Mouse (Mus musculus) cerebellum, adult 9-10 months (tissue): ENCODE data around the gene Thg1l.

Experiments
- DNase-seq: peaks from one replicate; pipeline ENCODE4 v3.0.0; 2022

The Thg1l gene

GRCm38 (mm10) chr11:45926640-45927082, 28.6 kb downstream of the Thg1l start:
- DNase-seq: peak; percentile 82

DNA sequence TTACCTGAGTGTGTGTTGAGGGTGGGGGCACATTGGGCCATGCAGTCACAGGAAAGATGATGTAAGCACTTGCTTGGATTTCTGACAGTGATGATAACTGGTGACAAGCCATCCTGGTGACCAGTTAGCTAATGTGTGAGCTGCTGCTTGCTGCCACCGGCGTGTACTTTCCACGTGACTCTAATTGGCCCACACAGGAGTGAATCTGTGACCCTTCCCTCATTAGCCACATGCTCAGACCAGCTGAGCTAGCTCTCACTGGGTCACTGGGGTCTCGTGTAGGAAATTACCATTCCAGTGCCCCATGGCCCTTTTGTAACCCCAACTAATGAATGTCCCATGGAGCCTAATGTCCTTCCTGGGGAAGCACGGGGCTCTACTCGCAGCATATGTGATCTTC, 29.9 kb downstream of the Thg1l start:
- no peak for DNase-seq

DNA sequence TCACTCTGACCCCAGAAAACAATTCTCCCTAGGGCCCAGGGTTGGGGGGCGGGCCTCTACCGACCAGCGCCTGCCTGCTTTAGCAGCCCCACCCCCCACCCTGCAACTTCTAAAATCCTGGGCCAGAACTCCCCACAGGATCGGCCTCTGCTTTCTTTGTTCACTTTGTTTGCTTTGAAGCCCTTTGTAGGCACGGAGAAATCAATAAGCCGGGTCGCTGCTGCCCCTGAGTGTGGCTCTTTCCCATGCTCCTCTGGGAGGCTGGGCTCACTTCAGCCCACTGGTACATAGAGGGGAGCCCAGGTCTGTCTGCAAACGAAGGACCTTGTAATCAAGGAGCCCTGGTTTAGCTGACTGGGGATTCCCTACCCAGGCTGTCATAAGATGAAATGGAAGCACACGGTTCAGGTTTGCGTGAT, 33.8 kb downstream of the Thg1l start:
- no peak for DNase-seq

DNA sequence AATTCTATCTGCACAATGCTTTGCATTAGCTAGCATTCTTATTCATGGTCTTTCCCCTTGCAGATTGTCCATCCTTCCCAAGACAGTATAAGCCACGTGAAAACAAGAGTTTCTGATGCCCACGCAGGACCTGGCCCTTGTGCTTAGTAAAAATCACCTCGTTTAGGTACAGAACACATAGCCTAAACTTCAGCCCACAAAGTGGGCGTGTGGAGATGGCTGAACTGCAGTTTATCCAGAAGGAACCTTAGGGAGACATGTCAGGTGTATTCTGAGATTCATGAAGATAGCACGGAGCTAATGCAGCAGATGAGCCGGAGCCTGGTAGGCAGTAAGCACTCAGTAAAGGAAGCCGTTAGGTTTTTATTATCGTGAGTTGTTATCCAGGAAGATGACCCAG, 34.3 kb downstream of the Thg1l start:
- no peak for DNase-seq

GRCm38 (mm10) chr11:45918836-45919235, 36.5 kb downstream of the Thg1l start:
- DNase-seq: no peak

DNA sequence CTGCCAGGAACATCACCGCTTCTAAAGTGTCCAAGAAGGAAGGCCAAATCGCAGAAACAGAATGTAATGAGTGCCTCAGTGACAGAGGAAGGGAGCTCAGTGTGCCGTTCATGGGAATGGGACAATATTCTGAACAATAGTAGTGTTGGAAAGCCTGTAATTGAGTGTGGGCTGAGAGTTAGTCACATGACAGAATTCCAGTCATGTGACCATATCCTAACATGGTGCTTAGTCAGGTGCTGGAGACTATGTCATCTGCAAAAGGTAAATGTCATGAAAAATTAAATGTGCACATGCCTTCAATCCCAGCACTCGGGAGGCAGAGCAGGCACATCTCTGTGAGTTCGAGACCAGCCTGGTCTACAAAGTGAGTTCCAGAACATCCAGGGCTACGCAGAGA, 37.3 kb downstream of the Thg1l start:
- no peak for DNase-seq

DNA sequence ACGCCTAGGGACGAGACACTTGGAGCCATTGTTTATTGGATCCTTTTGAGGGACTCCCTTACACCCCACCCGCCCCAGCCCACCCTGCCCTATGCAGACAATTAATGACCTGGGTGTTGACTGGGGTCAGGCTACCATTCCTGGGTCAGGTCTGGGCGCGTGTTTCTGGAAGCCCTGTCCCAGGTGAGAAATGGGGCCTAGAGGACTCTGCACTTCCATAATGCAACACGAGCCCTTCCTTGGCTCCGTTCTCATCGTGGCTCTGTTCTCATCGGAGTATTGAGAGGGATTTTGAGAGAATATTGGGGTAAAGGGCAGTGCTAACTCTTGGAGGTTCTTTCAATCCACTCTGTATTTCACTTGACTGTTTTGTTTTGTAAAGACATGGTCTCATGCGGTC, 39.1 kb downstream of the Thg1l start:
- DNase-seq: no peak

GRCm38 (mm10) chr11:45910701-45911100, 44.6 kb downstream of the Thg1l start:
- DNase-seq: no peak

DNA sequence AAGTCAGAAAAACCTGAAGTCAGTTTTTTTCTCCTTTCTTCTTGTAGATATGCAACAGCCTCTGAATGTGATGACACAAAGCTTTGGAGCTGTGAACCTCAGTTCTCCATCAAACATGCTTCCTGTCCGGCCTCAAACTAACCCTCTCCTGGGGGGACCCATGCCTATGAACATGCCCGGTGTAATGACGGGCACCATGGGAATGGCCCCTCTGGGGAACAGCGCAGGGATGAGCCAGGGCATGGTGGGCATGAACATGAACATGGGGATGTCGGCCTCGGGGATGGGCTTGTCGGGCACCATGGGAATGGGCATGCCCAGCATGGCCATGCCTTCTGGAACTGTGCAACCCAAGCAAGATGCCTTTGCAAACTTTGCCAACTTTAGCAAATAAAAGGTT, 46.4 kb downstream of the Thg1l start:
- DNase-seq: no peak

GRCm38 (mm10) chr11:45908070-45908469, 47.2 kb downstream of the Thg1l start:
- no peak for DNase-seq

DNA sequence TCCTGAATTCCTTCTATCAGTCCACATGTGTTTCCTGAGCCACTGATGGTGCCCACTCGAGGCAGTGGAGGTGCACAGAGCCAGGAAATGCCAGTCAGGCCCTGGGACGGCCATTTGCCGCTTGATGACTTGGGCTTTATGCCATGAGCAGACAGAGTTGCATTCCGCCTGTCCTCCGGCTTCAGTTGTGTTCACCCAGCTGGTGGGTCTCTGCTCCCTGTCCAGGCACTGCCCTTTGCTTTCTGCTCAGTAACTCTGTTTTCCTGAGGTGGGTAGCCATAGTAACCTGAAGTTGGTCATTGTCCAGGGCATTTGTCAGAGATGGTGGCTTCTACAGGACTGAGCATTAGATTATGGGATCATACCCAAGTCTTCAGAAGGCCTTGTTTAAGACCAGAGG, 48.0 kb downstream of the Thg1l start:
- DNase-seq: no peak

DNA sequence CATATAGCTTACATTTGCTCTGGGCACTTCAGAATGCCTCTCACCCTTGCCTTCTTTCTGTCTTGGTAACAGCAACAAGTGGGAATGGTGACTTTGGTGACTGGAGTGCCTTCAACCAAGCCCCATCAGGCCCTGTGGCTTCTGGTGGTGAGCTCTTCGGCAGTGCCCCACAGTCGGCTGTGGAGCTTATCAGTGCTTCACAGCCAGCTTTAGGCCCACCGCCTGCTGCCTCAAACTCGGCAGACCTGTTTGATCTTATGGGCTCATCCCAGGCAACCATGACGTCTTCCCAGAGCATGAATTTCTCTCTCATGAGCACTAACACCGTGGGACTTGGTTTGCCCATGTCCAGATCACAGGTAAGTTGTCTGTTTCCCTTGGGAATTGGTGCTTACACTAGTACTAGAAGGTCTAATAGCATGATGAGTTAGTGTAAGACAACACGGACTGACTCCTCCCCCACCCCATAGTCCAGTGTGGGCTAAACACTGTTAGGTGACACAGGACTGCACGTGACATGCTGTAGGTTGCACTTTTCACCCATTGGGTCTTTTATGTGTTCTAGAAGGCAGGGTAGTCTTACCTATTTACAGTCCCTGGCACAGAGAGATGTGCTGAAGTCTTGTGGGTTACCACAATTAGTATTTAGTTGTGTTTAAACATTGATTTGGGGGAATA, 49.0 kb downstream of the Thg1l start:
- DNase-seq: no peak

GRCm38 (mm10) chr11:45900233-45901015, 54.9 kb downstream of the Thg1l start:
- no peak for DNase-seq

- no peak for DNase-seq
Measured at GRCm38 (mm10) chr11:45897392-45897791, 57.9 kb downstream of the Thg1l start.
